In genomic region chr5:35091636-35092035, GRCm38 (mm10) we compare ENCODE assay signal across 26 mouse cellular contexts. TPM values are rescaled to one million over a fixed set of nuclear protein-coding genes. Genes with fewer than 3 reads are reported as not detected.
"Had no signal": no experiment of that assay in that cellular context is flagged by ENCODE, and none has a peak within 500 bp of the region (broad histone marks: within the 10 kb centered on the region; RNA-seq: fewer than 3 reads in every experiment).

No protein-coding gene starts in this region.

- H3K27me3 ChIP-seq: heart, embryonic 13.5 days; heart, embryonic 15.5 days; hindbrain, embryonic 13.5 days; hindbrain, embryonic 15.5 days; limb, embryonic 13.5 days; limb, embryonic 15.5 days; liver, embryonic 12.5 days had no signal

- H3K9me3 ChIP-seq: heart, embryonic 13.5 days; heart, embryonic 15.5 days; hindbrain, embryonic 13.5 days; hindbrain, embryonic 15.5 days; limb, embryonic 13.5 days; limb, embryonic 15.5 days; liver, embryonic 12.5 days had no signal

- H3K9ac ChIP-seq: forebrain, postnatal 0 days; heart, embryonic 13.5 days; heart, embryonic 15.5 days; hindbrain, embryonic 13.5 days; hindbrain, embryonic 15.5 days; limb, embryonic 13.5 days; limb, embryonic 15.5 days; liver, embryonic 12.5 days; liver, embryonic 14.5 days had no signal

- H3K4me3 ChIP-seq: heart, adult 2 months; heart, embryonic 13.5 days; heart, embryonic 15.5 days; hindbrain, embryonic 13.5 days; hindbrain, embryonic 15.5 days; limb, embryonic 13.5 days; limb, embryonic 15.5 days; liver, embryonic 12.5 days had no signal

- H3K27ac ChIP-seq: heart, adult 2 months; heart, embryonic 13.5 days; heart, embryonic 15.5 days; hindbrain, embryonic 13.5 days; hindbrain, embryonic 15.5 days; hindbrain, postnatal 0 days; limb, embryonic 13.5 days; limb, embryonic 15.5 days; liver, embryonic 12.5 days; liver, embryonic 14.5 days had no signal

- H3K4me1 ChIP-seq: heart, embryonic 13.5 days; heart, embryonic 15.5 days; hindbrain, embryonic 13.5 days; hindbrain, embryonic 15.5 days; limb, embryonic 13.5 days; limb, embryonic 15.5 days had no signal

- H3K4me2 ChIP-seq: heart, embryonic 11.5 days; heart, embryonic 13.5 days; heart, embryonic 15.5 days; hindbrain, embryonic 13.5 days; hindbrain, embryonic 15.5 days; limb, embryonic 13.5 days; limb, embryonic 15.5 days; liver, embryonic 12.5 days had no signal

- ATAC-seq: forebrain, postnatal 0 days; hindbrain, postnatal 0 days; intestine, embryonic 16.5 days; liver, embryonic 12.5 days had no signal

- DNase-seq: forebrain, postnatal 0 days; gastrocnemius, postnatal 14 days; gastrocnemius, postnatal 36 days; heart, adult 11 months; heart, adult 2 months; heart, postnatal 14 days; heart, postnatal 36 days; kidney, adult 11 months; kidney, adult 2 months; kidney, postnatal 25 days; layer of hippocampus, adult 9-11 months; layer of hippocampus, postnatal 36 days; left cerebral cortex, postnatal 4 days had no signal

RNA-seq across cellular contexts. Expression of gene Dok7, which starts 35.1 kb away (rescaled TPM):
- polyA plus RNA-seq: hindbrain, embryonic 11.5 days; liver, adult 2 months; liver, embryonic 12.5 days had no signal

RNA-seq across cellular contexts. Expression of gene Hgfac, which starts 50.3 kb away (rescaled TPM):
- polyA plus RNA-seq: forebrain, postnatal 0 days; hindbrain, postnatal 0 days had no signal
